Mouse (Mus musculus) midbrain, embryonic 10.5 days (tissue): Measurements from ENCODE around the gene Dync1i2. TPM values are rescaled to one million over a fixed set of nuclear protein-coding genes. Genes with fewer than 3 reads are reported as not detected.

Experiments used
- DNase-seq: peaks from one replicate; pipeline ENCODE4 v3.0.0-alpha.2; 2017; ENCODE audit warnings: low spot score
- H3K27ac ChIP-seq: fragments of 300-500 bp; sonication (generic); replicated peaks from 2 replicates; pipeline ENCODE4 v1.5.1; 2016; ENCODE audit warnings: mild to moderate bottlenecking
- H3K27me3 ChIP-seq: fragments of 300-500 bp; sonication (generic); 2 replicates; pipeline ENCODE4 v1.6.1; 2016; ENCODE audit warnings: low read depth, mild to moderate bottlenecking; ENCODE audit not compliant: poor library complexity, severe bottlenecking
- H3K36me3 ChIP-seq: fragments of 300-500 bp; sonication (generic); 2 replicates; pipeline ENCODE4 v1.6.1; 2016; ENCODE audit warnings: mild to moderate bottlenecking, moderate library complexity
- H3K4me1 ChIP-seq: fragments of 300-500 bp; sonication (generic); 2 replicates; pipeline ENCODE4 v1.6.1; 2016
- H3K4me3 ChIP-seq: fragments of 300-500 bp; sonication (generic); 2 replicates; pipeline ENCODE4 v1.5.1; 2016; ENCODE audit warnings: mild to moderate bottlenecking, moderate library complexity
- H3K9me3 ChIP-seq: fragments of 300-500 bp; sonication (generic); replicated peaks from 2 replicates; pipeline ENCODE4 v1.6.1; 2016; ENCODE audit warnings: mild to moderate bottlenecking
- WGBS: fragments of 180-500 bp; shearing (Covaris S2); methylation state at CpG from one replicate; pipeline ENCODE4 v1.1.7; 2016; 5-methylcytosine and 5-hydroxymethylcytosine counted together
- polyA plus RNA-seq: library from polyadenylated mRNA; unstranded; fragments of >200 nt; fragmentation: Nextera tagmentation; extraction: Ambion mirVana; gene quantifications from 2 replicates; pipeline ENCODE4 v1.2.1, GENCODE M21; 2016

Gene Dync1i2
- polyA plus RNA-seq, 1 experiment from 2014 or later, result 118 TPM

DNA sequence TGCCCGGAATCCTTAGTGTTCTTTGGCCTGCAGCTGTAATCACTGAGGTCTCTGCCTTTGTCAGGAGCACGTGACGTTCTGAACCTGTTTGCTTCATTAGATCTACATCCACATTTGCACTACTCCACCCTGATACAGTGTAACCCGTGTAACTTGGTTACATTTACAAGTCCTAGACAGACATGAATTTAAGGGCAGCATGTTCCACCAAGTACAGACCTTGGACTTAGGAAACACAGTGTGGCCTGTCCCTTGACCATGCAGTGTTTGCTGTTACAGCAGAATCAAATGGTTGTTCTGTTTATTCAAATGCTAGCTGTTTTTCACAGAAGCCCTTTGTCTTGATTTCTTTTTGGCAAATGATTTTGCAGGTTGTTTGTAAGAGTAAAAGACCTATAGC lies 43.3 kb downstream of the Dync1i2 start:
- 86% methylated on average over 4 of the region's 4 CpGs for WGBS
- peaks cover 93% of the 10 kb centered on the region for H3K36me3 ChIP-seq

GRCm38 (mm10) chr2:71256581-71256980 lies 45.1 kb downstream of the Dync1i2 start:
- no peak for DNase-seq

More for the DNA sequence above, 43.3 kb downstream of the Dync1i2 start:
- no peak for DNase-seq
- no peaks in the 10 kb centered on the region for H3K4me1 ChIP-seq
- no peaks in the 10 kb centered on the region for H3K9me3 ChIP-seq
- H3K27me3 ChIP-seq, result no peaks in the 10 kb centered on the region
- no peak overlapping the region for H3K4me3 ChIP-seq
- no peak overlapping the region for H3K27ac ChIP-seq

DNA sequence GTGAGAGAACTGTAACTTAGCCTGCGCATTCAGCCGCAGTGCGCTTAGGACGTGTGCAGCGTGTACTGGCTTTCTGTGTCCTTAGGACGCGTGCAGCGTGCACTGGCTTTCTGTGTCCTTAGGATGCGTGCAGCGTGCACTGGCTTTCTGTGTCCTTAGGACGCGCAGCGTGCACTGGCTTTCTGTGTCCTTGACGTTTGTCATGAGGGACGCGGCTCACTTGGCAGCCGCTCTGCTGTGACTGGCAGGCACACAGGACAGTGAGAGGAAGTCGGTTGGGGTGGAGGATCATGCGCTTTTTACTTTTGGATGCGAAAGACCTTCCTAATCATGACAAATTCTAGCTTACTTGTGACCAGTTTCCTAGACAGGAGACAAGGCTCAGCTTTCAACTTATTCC lies 53.1 kb downstream of the Dync1i2 start:
- WGBS, result 94% methylated on average over 20 of the region's 20 CpGs
- H3K4me1 ChIP-seq, result no peaks in the 10 kb centered on the region
- no peaks in the 10 kb centered on the region for H3K27me3 ChIP-seq
- H3K4me3 ChIP-seq, result no peak overlapping the region
- H3K36me3 ChIP-seq, result peaks cover 92% of the 10 kb centered on the region
- DNase-seq, result no peak
- H3K9me3 ChIP-seq, result no peaks in the 10 kb centered on the region
- H3K27ac ChIP-seq, result no peak overlapping the region

More at GRCm38 (mm10) chr2:71256581-71256980, 45.1 kb downstream of the Dync1i2 start:
- Histone ChIP-seq H3K9me3 (no peaks in the 10 kb centered on the region), H3K4me3 (no peak overlapping the region), H3K36me3 (peaks cover 92% of the 10 kb centered on the region), H3K27me3 (no peaks in the 10 kb centered on the region), H3K4me1 (no peaks in the 10 kb centered on the region), H3K27ac (no peak overlapping the region)
- WGBS, result 93% methylated on average over 7 of the region's 7 CpGs

DNA sequence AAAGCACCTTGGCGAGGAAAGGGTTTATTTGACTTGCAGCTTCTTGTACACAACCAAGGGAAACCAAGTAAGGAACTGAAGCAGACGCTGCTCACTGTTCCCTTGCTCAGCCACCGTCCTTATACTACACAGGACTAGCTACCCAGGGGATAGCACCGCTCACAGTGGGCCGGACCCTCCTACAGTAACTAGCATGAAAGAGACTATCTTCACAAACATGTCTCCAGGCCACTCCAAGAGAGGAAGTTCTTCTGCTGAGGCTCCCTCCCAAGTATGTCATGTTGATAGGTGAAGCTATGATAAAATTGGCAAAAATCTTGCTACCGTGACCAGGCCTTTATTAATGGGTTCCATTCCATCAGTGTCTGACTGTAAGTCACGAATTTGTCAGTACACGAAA lies 57.2 kb downstream of the Dync1i2 start:
- 95% methylated on average over 8 of the region's 8 CpGs for WGBS

GRCm38 (mm10) chr2:71269332-71269731 lies 57.8 kb downstream of the Dync1i2 start:
- Histone ChIP-seq H3K27ac (no peak overlapping the region), H3K9me3 (no peaks in the 10 kb centered on the region), H3K36me3 (peaks cover 46% of the 10 kb centered on the region), H3K4me3 (no peak overlapping the region), H3K27me3 (no peaks in the 10 kb centered on the region), H3K4me1 (no peaks in the 10 kb centered on the region)
- WGBS, result 66% methylated on average over 1 of the region's 1 CpGs
- no peak for DNase-seq

More for the DNA sequence above, 57.2 kb downstream of the Dync1i2 start:
- Histone ChIP-seq H3K9me3 (no peaks in the 10 kb centered on the region), H3K36me3 (peaks cover 52% of the 10 kb centered on the region), H3K27me3 (no peaks in the 10 kb centered on the region), H3K4me1 (no peaks in the 10 kb centered on the region), H3K27ac (no peak overlapping the region), H3K4me3 (no peak overlapping the region)
- DNase-seq, result no peak

- H3K4me1 ChIP-seq, result no peaks in the 10 kb centered on the region
- no peaks in the 10 kb centered on the region for H3K9me3 ChIP-seq
- peaks cover 43% of the 10 kb centered on the region for H3K36me3 ChIP-seq
- H3K27me3 ChIP-seq, result no peaks in the 10 kb centered on the region
- H3K27ac ChIP-seq, result no peak overlapping the region
- no peak overlapping the region for H3K4me3 ChIP-seq
- no peak for DNase-seq
- WGBS, result 84% methylated on average over 4 of the region's 4 CpGs
These were observed 58.6 kb downstream of the Dync1i2 start for GRCm38 (mm10) chr2:71270085-71270484.

DNA sequence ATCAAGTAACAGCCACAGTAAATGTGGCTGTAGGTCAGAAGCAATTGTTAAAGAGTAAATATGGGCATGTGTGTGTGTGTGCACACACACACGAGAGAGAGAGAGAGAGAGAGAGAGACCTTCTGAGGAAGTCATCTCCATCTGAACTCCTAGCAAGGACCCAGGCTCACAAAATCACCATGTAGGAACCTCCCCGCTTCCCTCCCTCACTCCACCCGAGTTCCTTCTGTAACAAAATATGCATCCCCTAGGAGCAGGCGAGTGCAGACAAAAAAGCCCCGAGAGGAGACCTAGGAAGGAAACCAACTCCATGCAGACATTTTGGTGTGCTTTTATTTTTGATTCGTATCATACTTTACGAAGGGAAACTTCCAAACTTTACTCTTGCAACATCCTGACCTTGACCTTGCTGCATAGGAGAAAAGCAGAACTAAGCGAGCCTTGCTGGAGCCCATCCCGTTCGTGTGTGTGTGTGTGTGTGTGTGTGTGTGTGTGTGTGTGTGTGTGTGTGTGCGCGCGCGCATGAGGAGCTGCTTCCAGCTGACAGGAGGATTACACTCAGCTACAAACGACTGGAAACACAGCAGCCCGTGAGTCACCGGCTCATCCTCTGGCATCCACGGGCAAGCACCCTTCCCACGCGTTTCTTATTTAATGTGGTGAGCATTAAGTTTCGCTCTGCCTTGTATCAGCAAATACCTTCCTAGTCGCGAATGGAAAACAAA lies 62.6 kb downstream of the Dync1i2 start:
- no peaks in the 10 kb centered on the region for H3K9me3 ChIP-seq
- 80% methylated on average over 23 of the region's 23 CpGs for WGBS
- H3K27ac ChIP-seq, result no peak overlapping the region
- no peaks in the 10 kb centered on the region for H3K4me1 ChIP-seq
- no peak for DNase-seq
- no peaks in the 10 kb centered on the region for H3K27me3 ChIP-seq
- no peak overlapping the region for H3K4me3 ChIP-seq
- peaks cover 14% of the 10 kb centered on the region; the same call in 1 of the 2 replicates for H3K36me3 ChIP-seq

GRCm38 (mm10) chr2:71275734-71276133 lies 64.2 kb downstream of the Dync1i2 start:
- Histone ChIP-seq H3K36me3 (peaks cover 14% of the 10 kb centered on the region; the same call in 1 of the 2 replicates), H3K4me1 (no peaks in the 10 kb centered on the region), H3K9me3 (no peaks in the 10 kb centered on the region), H3K27me3 (no peaks in the 10 kb centered on the region), H3K27ac (no peak overlapping the region), H3K4me3 (no peak overlapping the region)
- no peak for DNase-seq
- 85% methylated on average over 7 of the region's 7 CpGs for WGBS

GRCm38 (mm10) chr2:71278791-71279775 lies 67.6 kb downstream of the Dync1i2 start:
- 89% methylated on average over 23 of the region's 23 CpGs for WGBS

GRCm38 (mm10) chr2:71281981-71282380 lies 70.5 kb downstream of the Dync1i2 start:
- DNase-seq, result no peak
- Histone ChIP-seq H3K36me3 (peaks cover 13% of the 10 kb centered on the region), H3K27ac (no peak overlapping the region), H3K9me3 (no peaks in the 10 kb centered on the region), H3K27me3 (no peaks in the 10 kb centered on the region), H3K4me3 (no peak overlapping the region), H3K4me1 (no peaks in the 10 kb centered on the region)
- WGBS, result 77% methylated on average over 1 of the region's 1 CpGs

More at GRCm38 (mm10) chr2:71278791-71279775, 67.6 kb downstream of the Dync1i2 start:
- H3K4me3 ChIP-seq, result no peak overlapping the region
- no peak overlapping the region for H3K27ac ChIP-seq
- H3K4me1 ChIP-seq, result no peaks in the 10 kb centered on the region
- H3K36me3 ChIP-seq, result peaks cover 25% of the 10 kb centered on the region
- H3K27me3 ChIP-seq, result no peaks in the 10 kb centered on the region
- no peaks in the 10 kb centered on the region for H3K9me3 ChIP-seq
- no peak for DNase-seq

- no peaks in the 10 kb centered on the region for H3K36me3 ChIP-seq
- H3K27me3 ChIP-seq, result no peaks in the 10 kb centered on the region
- peak; percentile 68 for DNase-seq
- WGBS, result 45% methylated on average over 6 of the region's 6 CpGs
- no peak overlapping the region for H3K4me3 ChIP-seq
- no peaks in the 10 kb centered on the region for H3K9me3 ChIP-seq
- H3K4me1 ChIP-seq, result peaks cover 53% of the 10 kb centered on the region
- H3K27ac ChIP-seq, result peak overlapping the region; percentile 68
These were observed 78.7 kb downstream of the Dync1i2 start for GRCm38 (mm10) chr2:71290107-71290775.

- WGBS, result 38% methylated on average over 5 of the region's 5 CpGs
- Histone ChIP-seq H3K4me3 (no peak overlapping the region), H3K9me3 (no peaks in the 10 kb centered on the region), H3K4me1 (peaks cover 64% of the 10 kb centered on the region), H3K27ac (no peak overlapping the region), H3K36me3 (no peaks in the 10 kb centered on the region), H3K27me3 (no peaks in the 10 kb centered on the region)
- no peak for DNase-seq
These were observed 80.1 kb downstream of the Dync1i2 start for GRCm38 (mm10) chr2:71291566-71291965.
